Mouse (Mus musculus) kidney, adult 2 months (tissue): ENCODE results near the gene Gm5849.

Source experiments
- CTCF ChIP-seq: fragments of 200-500 bp; conservative IDR thresholded peaks from 2 replicates; pipeline ENCODE4 v1.5.1; 2011; ENCODE audit warnings: low read depth, mild to moderate bottlenecking, control low read depth, low read length, moderate library complexity, mixed read lengths; ENCODE audit not compliant: insufficient read depth, insufficient read length
- POLR2A ChIP-seq: fragments of 200-500 bp; IDR thresholded peaks from one replicate; pipeline ENCODE4 v1.6.1; 2011; ENCODE audit warnings: low read depth, low read length, control low read depth

GRCm38 (mm10) chr3:90749658-90750057 is 28.0 kb downstream of the Gm5849 start:
- TF ChIP-seq CTCF (no peak), POLR2A (no peak)
